Mouse (Mus musculus): ENCODE results near the gene Snta1. TPM values are rescaled to one million over a fixed set of nuclear protein-coding genes. Genes with fewer than 3 reads are reported as not detected.
"Not testable (repeated sequence)": the region's sequence is repeated elsewhere in the genome, so short reads cannot be mapped to it uniquely, and the experiment has no call there.

The Snta1 gene
- total RNA-seq, 2 experiments from 2014 or later, result 30.7 to 35.7 TPM

DNA sequence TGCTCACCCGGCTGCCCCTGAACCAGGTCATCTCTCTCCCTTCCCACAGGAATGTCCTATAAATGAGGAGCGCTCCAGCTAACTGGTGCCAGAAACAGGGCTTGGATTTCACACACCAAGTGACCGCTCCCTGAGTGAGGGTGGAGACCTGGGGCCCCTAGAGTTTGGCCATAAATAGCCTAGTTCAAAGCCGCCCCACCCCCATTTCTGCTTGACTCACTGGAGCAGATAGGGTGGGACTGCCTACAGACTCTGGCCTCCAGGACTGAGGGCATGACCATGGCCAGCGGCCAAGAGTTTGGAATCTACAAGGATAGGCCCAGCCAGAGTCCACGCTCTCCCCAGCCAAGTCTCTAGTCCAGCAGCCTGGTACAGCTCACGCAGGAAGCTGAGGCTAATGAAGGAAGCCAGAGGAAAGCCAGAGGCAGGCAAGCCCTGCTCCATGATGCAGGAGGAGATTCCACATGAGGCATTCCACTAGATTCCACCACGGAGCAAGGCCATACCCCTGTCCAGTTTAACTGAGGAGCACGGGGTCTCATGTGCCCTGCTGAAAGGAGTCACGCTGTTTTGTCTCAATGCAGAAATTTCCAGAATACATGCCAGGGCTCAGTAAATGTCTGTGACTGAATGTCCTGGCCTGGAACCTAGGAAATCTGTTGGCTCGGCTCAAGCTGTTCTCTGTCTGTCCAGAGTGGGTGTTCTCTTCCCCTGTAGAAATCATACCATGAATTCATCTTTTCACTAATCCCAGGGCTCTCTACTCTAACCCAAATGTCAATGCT, 17.5 kb downstream of the Snta1 start:
- intact Hi-C loops (cut with DNase I), result no loop called here
- peak in 1 of 2 experiments; percentile 42 for DNase-seq (ENCODE audit: low spot score in 2 of 2)

DNA sequence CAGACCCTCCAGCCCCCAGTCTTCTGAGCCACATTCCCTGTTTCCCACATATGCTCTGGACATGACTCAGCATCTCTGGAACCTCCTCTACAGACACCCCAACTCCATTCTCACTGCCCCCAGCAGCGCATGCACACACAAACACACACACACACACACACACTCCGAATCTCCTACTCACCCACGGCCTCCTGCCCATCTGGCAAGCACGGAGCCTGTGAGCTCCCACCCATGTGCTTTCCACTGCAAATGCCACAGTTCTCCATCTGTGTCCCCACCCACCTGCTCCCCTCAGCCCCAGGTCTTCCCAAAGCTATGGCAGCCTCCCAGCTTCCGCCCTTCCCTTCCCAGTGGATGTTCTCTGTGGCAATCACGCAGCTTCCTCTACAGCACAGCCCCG, 28.8 kb downstream of the Snta1 start:
- peak; percentile 86 to 98 for DNase-seq (ENCODE audit: low spot score in 2 of 2)
- intact Hi-C loops (cut with DNase I), result loop anchor here (1.0 kb wide), 5 partner anchors 146 to 205 kb away; no protein-coding TSS in a partner anchor

DNA sequence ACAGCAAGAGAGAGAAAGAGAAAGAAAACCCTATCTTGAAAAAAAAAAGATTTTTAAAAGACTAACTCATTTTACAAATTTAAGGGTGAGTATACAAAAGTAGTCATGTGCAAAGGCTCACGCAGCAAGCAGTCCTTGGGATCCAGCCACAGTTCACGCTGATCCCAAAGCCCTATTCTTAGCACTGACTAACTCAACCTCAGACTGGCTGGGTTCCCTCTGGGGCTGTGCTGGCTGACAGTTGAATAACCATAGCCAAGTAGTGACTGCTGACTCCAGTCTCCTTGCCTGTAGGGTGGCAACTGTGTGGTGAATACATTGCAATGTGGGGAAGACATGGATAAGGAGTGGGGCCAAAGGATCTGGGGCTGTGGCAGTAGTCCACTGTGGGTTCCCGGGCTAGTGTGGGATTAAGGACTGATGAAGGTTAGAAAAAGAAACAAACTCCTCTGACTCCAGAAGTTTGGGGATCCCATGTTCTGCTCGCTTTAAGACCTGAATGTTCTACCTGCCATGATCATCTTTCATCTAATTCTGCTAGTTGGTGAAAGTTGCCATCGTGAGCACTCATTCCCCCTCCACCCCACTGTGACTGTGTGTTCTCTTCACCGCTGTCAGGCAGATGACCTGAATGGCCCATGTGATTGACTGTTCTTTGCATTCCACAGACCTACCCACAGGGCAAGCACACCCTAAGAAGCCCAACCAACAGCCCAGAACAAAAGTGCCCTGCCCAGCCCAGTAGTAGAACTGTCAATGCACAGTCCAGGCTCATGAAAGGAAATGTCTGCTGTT, 32.9 kb downstream of the Snta1 start:
- peak in 1 of 2 experiments; percentile 56 for DNase-seq (ENCODE audit: low spot score in 2 of 2)
- intact Hi-C loops (cut with DNase I), result no loop called here

DNA sequence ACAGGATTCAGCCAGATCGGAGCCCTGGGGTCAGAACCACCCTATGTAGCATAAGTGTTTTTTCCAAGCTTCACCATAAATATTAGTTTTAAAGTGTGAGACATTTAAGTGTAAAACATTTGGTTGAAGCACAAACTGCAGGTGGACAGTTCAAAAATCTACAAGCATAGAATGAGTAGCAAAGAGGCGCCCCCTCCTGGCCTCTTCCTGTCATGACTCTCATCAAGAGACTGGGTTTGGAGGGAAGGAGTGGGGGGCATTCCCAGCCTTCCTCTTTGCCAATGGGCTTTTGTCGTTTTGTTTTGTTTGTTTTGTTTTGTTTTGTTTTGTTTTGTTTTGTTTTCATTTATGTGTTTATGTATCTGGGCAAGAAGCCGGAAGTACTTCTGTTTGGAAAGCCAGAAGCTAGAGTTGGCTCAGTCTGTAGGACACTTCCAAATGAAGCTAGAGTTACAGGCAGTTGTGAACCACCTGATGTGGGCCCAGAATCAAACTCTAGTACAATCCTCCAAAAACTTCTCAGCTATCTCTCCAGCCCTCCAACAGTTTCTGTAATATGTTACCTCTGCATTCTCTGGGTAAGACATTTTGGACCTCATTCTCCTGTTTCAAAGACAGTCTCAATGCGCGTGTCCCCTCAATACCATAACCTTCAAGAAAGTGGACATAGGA, 33.8 kb downstream of the Snta1 start:
- intact Hi-C loops (cut with DNase I), result no loop called here
- peak; percentile 68 to 76 for DNase-seq (ENCODE audit: low spot score in 2 of 2)

DNA sequence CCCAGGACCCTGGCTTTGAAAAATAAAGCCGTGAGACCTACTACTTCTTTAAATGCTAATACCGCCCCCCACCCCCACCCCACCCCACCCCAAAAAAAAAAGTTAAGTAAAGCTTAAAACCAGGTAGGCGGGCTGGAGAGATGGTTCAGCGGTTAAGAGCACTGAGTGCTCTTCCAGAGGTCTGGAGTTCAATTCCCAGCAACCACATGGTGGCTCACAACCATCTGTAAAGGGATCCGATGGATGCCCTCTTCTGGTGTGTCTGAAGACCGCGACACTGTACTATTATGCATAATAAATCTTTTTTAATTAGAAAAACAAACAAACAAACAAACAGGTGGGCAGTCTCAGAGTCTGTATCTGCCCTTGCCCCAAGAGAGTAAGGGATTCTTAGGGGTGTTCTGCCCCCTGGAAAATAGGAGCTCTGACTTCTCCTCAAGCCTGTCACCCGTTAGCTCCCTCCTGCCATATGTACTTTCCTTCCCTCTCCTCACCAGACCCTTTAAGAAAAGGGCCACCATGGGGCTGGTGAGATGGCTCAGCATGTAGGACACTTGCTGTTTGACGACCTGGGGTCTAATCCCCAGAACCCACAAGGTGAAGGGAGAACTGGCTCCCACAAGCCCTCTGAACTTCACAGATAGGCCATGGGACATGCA, 34.9 kb downstream of the Snta1 start, which contains the start of gene Cdk5rap1:
TSS of gene Cdk5rap1 (minus strand) at position 169 of the 659 bp plus-strand sequence.
- no peak for DNase-seq (ENCODE audit: low spot score in 2 of 2)
- intact Hi-C loops (cut with DNase I), result no loop called here

GRCm38 (mm10) chr2:154372151-154372829, 35.6 kb downstream of the Snta1 start:
- intact Hi-C loops (cut with DNase I), result no loop called here
- DNase-seq (ENCODE audit: low spot score in 2 of 2), result peak; percentile 84 to 87

GRCm38 (mm10) chr2:154367510-154367909, 40.4 kb downstream of the Snta1 start:
- intact Hi-C loops (cut with DNase I), result no loop called here
- DNase-seq (ENCODE audit: low spot score in 2 of 2), result peak in 1 of 2 experiments; percentile 63

DNA sequence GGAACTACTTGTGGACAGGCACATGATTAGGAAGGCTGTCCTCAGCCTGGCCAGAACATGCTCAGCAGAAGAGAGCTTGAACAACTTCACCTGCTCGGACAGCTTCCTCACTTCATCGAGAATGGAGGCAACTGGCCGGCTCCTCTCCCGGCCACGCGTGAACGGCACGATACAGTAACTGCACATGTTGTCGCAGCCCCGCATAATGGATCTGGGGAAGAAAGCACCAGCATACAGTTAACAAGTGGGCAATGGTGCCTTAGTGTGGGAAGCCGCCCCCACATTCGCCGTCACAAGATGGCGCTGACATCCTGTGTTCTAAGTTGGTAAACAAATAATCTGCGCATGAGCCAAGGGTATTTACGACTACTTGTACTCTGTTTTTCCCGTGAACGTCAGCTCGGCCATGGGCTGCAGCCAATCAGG, 53.9 kb downstream of the Snta1 start:
- intact Hi-C loops (cut with DNase I); DNase-seq (ENCODE audit: low spot score in 2 of 2): not testable (repeated sequence)

GRCm38 (mm10) chr2:154348152-154348551, 59.7 kb downstream of the Snta1 start:
- intact Hi-C loops (cut with DNase I), result no loop called here
- DNase-seq (ENCODE audit: low spot score in 2 of 2), result no peak

GRCm38 (mm10) chr2:154339356-154339755, 68.5 kb downstream of the Snta1 start:
- intact Hi-C loops (cut with DNase I), result no loop called here
- DNase-seq (ENCODE audit: low spot score in 2 of 2), result no peak

- intact Hi-C loops (cut with DNase I), result no loop called here
- DNase-seq (ENCODE audit: low spot score in 2 of 2), result no peak
Measured at GRCm38 (mm10) chr2:154338161-154338560, 69.7 kb downstream of the Snta1 start.

GRCm38 (mm10) chr2:154335572-154335971, 72.3 kb downstream of the Snta1 start:
- intact Hi-C loops (cut with DNase I), result no loop called here
- DNase-seq (ENCODE audit: low spot score in 2 of 2), result no peak

DNA sequence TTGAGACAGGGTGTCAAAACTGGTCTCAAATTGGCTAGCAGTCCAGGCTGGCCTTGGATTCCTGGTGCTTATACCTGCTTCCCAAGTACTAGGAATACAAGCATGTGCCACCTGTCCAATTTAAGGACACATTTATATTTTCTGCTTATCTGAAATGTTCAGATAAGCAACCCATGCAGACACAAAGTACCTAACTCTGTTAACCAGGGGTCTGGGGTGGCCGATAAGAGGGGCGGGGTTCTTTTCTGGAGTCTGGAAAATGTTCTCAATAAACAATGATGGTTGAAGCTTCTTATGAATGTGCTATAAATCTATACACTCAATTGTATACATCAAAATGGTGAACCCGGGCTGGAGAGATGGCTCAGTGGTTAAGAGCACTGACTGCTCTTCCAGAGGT, 81.0 kb downstream of the Snta1 start:
- DNase-seq (ENCODE audit: low spot score in 2 of 2), result no peak
- intact Hi-C loops (cut with DNase I), result no loop called here

Other genes with a start within 250 kb of the Snta1 start
- gene Bpifa5, start 245.5 kb downstream of the Snta1 start, total RNA-seq (2021), result not detected
- gene Bpifb1, start 217.3 kb downstream of the Snta1 start, total RNA-seq (2021), result under 1 TPM; 0.21 TPM
- not detected for gene Bpifb5, start 184.4 kb downstream of the Snta1 start, total RNA-seq (2021)
- gene Bpifb9a, start 150.2 kb downstream of the Snta1 start, total RNA-seq (2021), result not detected
- not detected for gene Bpifb9b, start 100.9 kb downstream of the Snta1 start, total RNA-seq (2021)
- gene Cdk5rap1, start 35.1 kb downstream of the Snta1 start, total RNA-seq (2021), result 10 to 100 TPM; 11.4 to 17.4 TPM
- gene Cbfa2t2, start 28.4 kb upstream of the Snta1 start, total RNA-seq (2021), result 10 to 100 TPM; 54.6 to 57.5 TPM
- 1 to 10 TPM in 1 of 2 experiments, not detected in 1; 1.4 TPM for gene 1700003F12Rik, start 139.0 kb upstream of the Snta1 start, total RNA-seq (2021)
- gene Actl10, start 143.7 kb upstream of the Snta1 start, total RNA-seq (2021), result not detected
- gene Necab3, start 150.8 kb upstream of the Snta1 start, total RNA-seq (2021), result 10 to 100 TPM; 82.5 to 88.7 TPM
- 10 to 100 TPM in 1 of 2 experiments, 1 to 10 TPM in 1; 8.8 to 10.1 TPM for gene E2f1, start 161.8 kb upstream of the Snta1 start, total RNA-seq (2021)
- gene Pxmp4, start 195.6 kb upstream of the Snta1 start, total RNA-seq (2021), result 10 to 100 TPM; 11.4 to 14.1 TPM
- gene Zfp341, start 205.2 kb upstream of the Snta1 start, total RNA-seq (2021), result 10 to 100 TPM; 12.1 to 13.1 TPM
- not detected for gene 4930519P11Rik, start 205.3 kb upstream of the Snta1 start, total RNA-seq (2021)
- gene Chmp4b, start 243.6 kb upstream of the Snta1 start, total RNA-seq (2021), result 100 to 1,000 TPM; 215 to 218 TPM